Mouse (Mus musculus) left cerebral cortex, adult 8-10 months (tissue): ENCODE results near the gene P2rx2. TPM values are rescaled to one million over a fixed set of nuclear protein-coding genes. Genes with fewer than 3 reads are reported as not detected.

Experiments
- DNase-seq, 2 experiments: peaks; one replicate each; pipeline ENCODE4 v3.0.0; 2022; ENCODE audit warnings: low spot score in 2 of 2
- total RNA-seq, 4 experiments: library from RNA; stranded (reverse); gene quantifications; 2 replicates each; pipeline ENCODE4 v1.2.4; 2022

P2rx2 gene
- total RNA-seq, result under 1 TPM in 1 of 4 experiments, not detected in 3; 0.32 TPM

- no peak for DNase-seq
Observed at GRCm38 (mm10) chr5:110342648-110343284, at the start of gene P2rx2. TSS of gene P2rx2 (minus strand) at chr5:110343212.

- DNase-seq, result no peak
Observed at GRCm38 (mm10) chr5:110392727-110393126, 49.7 kb upstream of the P2rx2 start.

- DNase-seq, result no peak
Observed at GRCm38 (mm10) chr5:110390631-110391030, 47.6 kb upstream of the P2rx2 start.

GRCm38 (mm10) chr5:110387332-110387731 is 44.3 kb upstream of the P2rx2 start:
- DNase-seq, result no peak

- DNase-seq, result peak in 1 of 2 experiments; percentile 64
Observed at GRCm38 (mm10) chr5:110386371-110387330, 43.6 kb upstream of the P2rx2 start.

GRCm38 (mm10) chr5:110385263-110385662 is 42.3 kb upstream of the P2rx2 start:
- no peak for DNase-seq

- no peak for DNase-seq
Observed at GRCm38 (mm10) chr5:110384491-110384890, 41.5 kb upstream of the P2rx2 start.

GRCm38 (mm10) chr5:110379823-110380222 is 36.8 kb upstream of the P2rx2 start:
- DNase-seq, result no peak

- DNase-seq, result no peak
Observed at GRCm38 (mm10) chr5:110379086-110379485, 36.1 kb upstream of the P2rx2 start.

- no peak for DNase-seq
Observed at GRCm38 (mm10) chr5:110378181-110378583, 35.2 kb upstream of the P2rx2 start.

- peak; percentile 54 to 67 for DNase-seq
Observed at GRCm38 (mm10) chr5:110376802-110377433, 33.9 kb upstream of the P2rx2 start.

- DNase-seq, result no peak
Observed at GRCm38 (mm10) chr5:110363822-110364545, 21.0 kb upstream of the P2rx2 start.

- peak; percentile 44 to 67 for DNase-seq
Observed at GRCm38 (mm10) chr5:110363179-110363821, 20.3 kb upstream of the P2rx2 start.

GRCm38 (mm10) chr5:110362813-110363178 is 19.8 kb upstream of the P2rx2 start:
- DNase-seq, result no peak

- DNase-seq, result no peak
Observed at GRCm38 (mm10) chr5:110361465-110361864, 18.5 kb upstream of the P2rx2 start.

- peak; percentile 59 to 76 for DNase-seq
Observed at GRCm38 (mm10) chr5:110357531-110358179, 14.6 kb upstream of the P2rx2 start.

GRCm38 (mm10) chr5:110354716-110355115 is 11.7 kb upstream of the P2rx2 start:
- no peak for DNase-seq

GRCm38 (mm10) chr5:110347006-110347405 is 4.0 kb upstream of the P2rx2 start:
- DNase-seq, result no peak

- DNase-seq, result no peak
Observed at GRCm38 (mm10) chr5:110345553-110345952, 2.5 kb upstream of the P2rx2 start.

GRCm38 (mm10) chr5:110344524-110344923 is 1.5 kb upstream of the P2rx2 start, which contains the start of gene Lrcol1:
TSS of gene Lrcol1 (plus strand) at chr5:110344730.
- no peak for DNase-seq
